Mouse (Mus musculus) liver, adult 2 months (tissue): ENCODE measurements at regions not wholly inside any gene's neighbourhood (a gene's known extent, or its start where the extent isn't known, plus 50 kb on each side); places are given as distances from the start of the nearest gene placed in this dataset.

Experiments used
- DNase-seq: peaks from one replicate; pipeline ENCODE4 v3.0.0-alpha.2; 2011; ENCODE audit warnings: low read depth, low spot score; ENCODE audit errors: extremely low read depth
- H3K27ac ChIP-seq: fragments of 200-500 bp; replicated peaks from 2 replicates; pipeline ENCODE4 v1.5.1; 2012; ENCODE audit warnings: low read depth, mild to moderate bottlenecking, control low read depth, inconsistent platforms, low read length; ENCODE audit not compliant: insufficient read depth
- H3K27me3 ChIP-seq: fragments of 200-500 bp; 2 replicates; pipeline ENCODE4 v1.6.1; 2012; ENCODE audit warnings: mild to moderate bottlenecking, moderate library complexity, low read length, inconsistent platforms; ENCODE audit not compliant: control insufficient read depth, insufficient read depth
- H3K36me3 ChIP-seq: fragments of 200-500 bp; 2 replicates; pipeline ENCODE4 v1.6.1; 2012; ENCODE audit warnings: low read length, inconsistent platforms; ENCODE audit not compliant: control insufficient read depth, insufficient read depth
- H3K4me1 ChIP-seq: fragments of 200-500 bp; 2 replicates; pipeline ENCODE4 v1.6.1; 2011; ENCODE audit warnings: low read length; ENCODE audit not compliant: control insufficient read depth, insufficient read depth
- H3K4me3 ChIP-seq: fragments of 200-500 bp; 2 replicates; pipeline ENCODE4 v1.5.1; 2011; ENCODE audit warnings: low read depth, mild to moderate bottlenecking, control low read depth, low read length, moderate library complexity; ENCODE audit not compliant: insufficient read depth
- H3K79me2 ChIP-seq: fragments of 200-500 bp; 2 replicates; pipeline ENCODE4 v1.6.1; 2012; ENCODE audit warnings: inconsistent platforms, mild to moderate bottlenecking, low read length, moderate library complexity; ENCODE audit not compliant: control insufficient read depth, insufficient read depth
- H3K9ac ChIP-seq: fragments of 200-500 bp; 2 replicates; pipeline ENCODE4 v1.6.1; 2012; ENCODE audit warnings: low read depth, mild to moderate bottlenecking, control low read depth, inconsistent platforms, low read length
- CTCF ChIP-seq: fragments of 200-500 bp; IDR thresholded peaks from 2 replicates; pipeline ENCODE4 v1.5.1; 2011; ENCODE audit warnings: low read depth, low read length, control low read depth
- POLR2A ChIP-seq: fragments of 200-500 bp; IDR thresholded peaks from 2 replicates; pipeline ENCODE4 v1.6.1; 2011; ENCODE audit warnings: low read length, control low read depth; ENCODE audit not compliant: insufficient read depth; ENCODE audit errors: extremely low read depth
- WGBS: fragments of 180-500 bp; shearing (Covaris S2); methylation state at CpG from one replicate; pipeline ENCODE4 v1.1.7; 2018; 5-methylcytosine and 5-hydroxymethylcytosine counted together

- TF ChIP-seq CTCF (no peak), POLR2A (no peak)
- DNase-seq, result peak; percentile 0
- Histone ChIP-seq H3K9ac (no peak overlapping the region), H3K27ac (no peak overlapping the region), H3K36me3 (no peaks in the 10 kb centered on the region), H3K27me3 (no peaks in the 10 kb centered on the region), H3K4me1 (no peaks in the 10 kb centered on the region), H3K79me2 (no peaks in the 10 kb centered on the region), H3K4me3 (no peak overlapping the region)
- 93% methylated on average over 1 of the region's 1 CpGs for WGBS
Measured at GRCm38 (mm10) chrX:121764460-121764859, 632.7 kb downstream of the Nap1l3 start.

GRCm38 (mm10) chrX:121753010-121753409, 644.2 kb downstream of the Nap1l3 start:
- no peaks in the 10 kb centered on the region for H3K4me1 ChIP-seq
- no peaks in the 10 kb centered on the region for H3K36me3 ChIP-seq
- no peaks in the 10 kb centered on the region for H3K27me3 ChIP-seq
- no peak overlapping the region for H3K9ac ChIP-seq
- TF ChIP-seq POLR2A, result no peak
- H3K4me3 ChIP-seq, result no peak overlapping the region
- H3K79me2 ChIP-seq, result no peaks in the 10 kb centered on the region
- H3K27ac ChIP-seq, result no peak overlapping the region
- no peak for DNase-seq
